Mouse (Mus musculus) skeletal muscle tissue, adult 2 months (tissue): ENCODE data around the gene Baiap2.

Experiments
- DNase-seq: peaks from one replicate; pipeline ENCODE4 v3.0.0-alpha.2; 2012; ENCODE audit warnings: low read depth, low spot score

Gene Baiap2

DNA sequence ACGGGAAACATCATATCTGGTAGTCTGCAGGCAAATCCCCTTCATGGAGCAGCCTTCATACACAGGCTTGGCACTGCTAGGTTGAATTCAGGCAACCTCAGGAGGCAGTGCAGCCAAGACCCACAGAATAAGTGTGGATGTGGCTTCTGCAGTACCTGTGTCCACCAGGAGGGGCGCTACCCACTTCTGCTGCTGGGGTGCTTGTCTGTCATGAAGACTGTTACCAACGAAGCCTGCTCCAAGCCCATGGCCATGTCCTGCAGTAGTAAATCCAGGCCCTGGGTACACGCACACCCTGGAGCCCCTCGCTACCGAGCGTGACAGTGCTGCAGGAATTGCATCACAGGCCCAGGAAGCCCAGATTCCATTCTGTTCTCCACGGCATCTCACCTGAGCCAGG lies 22.7 kb upstream of the Baiap2 start:
- DNase-seq = no peak

DNA sequence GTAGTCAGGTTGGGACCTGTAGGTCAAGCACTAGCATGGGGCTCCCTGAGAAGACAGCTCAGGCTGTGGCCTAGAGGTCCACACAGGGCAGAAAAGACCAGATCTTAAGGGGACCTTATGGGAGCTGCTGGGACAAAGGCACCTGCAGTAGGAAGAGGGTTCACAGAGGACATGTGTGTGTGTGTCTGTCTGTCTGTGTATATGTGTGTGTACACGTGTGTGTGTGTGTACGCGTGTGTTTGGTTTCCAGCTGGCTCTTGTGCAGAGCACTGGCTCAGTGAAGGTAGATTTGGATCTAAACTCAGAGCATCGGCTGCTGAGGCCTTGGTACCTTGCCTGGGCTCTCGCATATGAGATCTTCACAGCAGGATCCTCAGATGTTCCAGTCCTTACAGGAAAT lies 21.9 kb upstream of the Baiap2 start:
- DNase-seq = no peak

DNA sequence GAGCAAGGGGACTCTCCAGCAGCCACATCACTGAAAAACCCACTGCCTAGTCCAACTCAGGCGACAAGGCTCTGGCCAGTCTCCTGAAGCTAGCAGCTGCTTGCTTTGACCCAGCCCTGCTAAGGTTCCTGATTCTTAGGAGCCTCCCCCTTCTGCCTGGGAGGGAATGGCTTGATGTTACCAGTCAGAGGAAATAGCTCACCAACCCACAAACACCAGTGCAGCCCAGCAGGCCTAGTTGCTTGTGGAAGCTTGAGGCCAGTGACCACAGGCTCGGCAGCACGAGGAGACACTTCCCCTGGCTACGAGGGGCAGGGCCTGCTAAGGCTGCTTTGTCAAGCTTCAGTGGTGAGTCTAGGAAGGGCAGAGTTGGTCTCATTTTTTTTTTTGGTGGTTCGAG lies 17.4 kb upstream of the Baiap2 start:
- peak; percentile 62 for DNase-seq

DNA sequence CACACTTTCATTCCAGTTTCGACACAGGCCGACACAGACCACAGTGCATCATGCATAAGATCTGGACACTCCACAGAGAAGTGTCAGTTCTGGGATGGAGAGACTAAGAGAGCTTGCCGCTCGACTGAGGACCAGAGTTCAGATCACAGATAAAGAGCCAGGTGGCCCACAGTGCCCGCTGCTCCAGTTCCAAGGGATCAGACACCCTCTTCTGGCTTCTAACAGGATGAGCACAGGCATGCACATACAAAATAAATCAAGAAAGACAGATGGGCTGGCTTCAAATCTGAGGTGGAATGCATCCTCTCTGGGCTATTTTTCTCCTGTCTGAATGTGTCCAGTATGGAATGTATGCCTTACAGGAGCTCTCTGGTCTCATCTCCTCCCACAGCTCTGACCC lies 15.8 kb upstream of the Baiap2 start:
- DNase-seq = no peak

DNA sequence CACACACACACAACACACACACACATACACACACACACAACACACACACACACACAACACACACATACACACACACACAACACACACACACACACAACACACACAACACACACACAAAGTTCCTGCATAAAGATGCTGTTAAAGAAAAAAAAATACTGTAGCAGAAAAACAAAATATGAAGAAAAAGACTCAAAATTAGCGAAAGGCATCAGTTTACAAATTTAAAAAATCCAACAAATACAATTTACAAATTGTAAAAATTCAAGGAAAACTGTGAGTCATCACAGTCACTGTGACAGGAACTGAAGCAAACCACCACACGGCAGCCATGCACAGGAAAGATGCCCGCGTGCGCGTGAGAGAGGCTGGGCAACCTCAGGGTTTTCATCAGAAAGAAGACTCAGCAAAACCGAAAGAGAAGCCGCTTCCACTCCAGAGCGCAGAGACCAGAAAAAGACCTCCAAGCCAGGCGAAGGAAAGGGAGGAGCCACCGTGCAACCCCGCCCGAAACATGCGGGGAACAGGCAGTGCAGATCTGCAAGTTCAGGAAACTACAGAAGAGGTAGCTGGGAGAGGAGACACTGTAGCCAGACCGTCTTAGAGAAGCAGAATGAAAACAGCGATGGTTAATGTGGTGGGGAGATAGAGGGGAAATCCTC lies 14.4 kb upstream of the Baiap2 start:
- peak; percentile 43 for DNase-seq

DNA sequence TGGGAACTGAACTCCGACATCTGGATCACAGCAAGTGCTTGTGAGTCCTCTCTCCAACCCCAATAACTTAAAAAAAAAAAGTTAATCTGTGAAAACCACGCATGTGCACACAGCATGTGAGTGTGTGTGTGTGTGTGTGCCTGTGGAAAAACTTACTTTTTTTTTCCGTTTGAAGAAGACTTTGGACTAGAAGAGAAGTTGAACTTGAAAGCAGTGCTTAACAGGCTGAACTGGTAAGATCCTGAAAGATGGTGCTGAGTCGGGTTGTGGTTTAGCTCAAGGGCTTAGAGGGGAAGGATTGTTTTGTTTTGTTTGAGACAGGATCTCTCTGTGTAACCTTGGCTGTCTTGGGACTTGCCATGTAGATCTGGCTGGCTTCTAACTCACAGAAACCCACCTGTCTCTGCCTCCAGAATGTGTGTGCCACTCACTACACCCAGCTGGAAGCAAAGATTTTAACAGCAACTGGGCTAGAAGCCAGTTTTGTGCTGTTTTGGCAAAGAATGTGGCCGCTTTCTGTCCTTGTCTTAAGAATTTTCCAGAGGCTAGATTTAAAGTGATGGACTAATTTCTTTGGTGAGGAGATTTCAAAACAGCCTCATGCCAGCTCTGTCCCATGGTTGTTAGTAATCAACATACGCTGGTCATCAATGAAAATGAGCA lies 12.8 kb upstream of the Baiap2 start:
- no peak for DNase-seq

DNA sequence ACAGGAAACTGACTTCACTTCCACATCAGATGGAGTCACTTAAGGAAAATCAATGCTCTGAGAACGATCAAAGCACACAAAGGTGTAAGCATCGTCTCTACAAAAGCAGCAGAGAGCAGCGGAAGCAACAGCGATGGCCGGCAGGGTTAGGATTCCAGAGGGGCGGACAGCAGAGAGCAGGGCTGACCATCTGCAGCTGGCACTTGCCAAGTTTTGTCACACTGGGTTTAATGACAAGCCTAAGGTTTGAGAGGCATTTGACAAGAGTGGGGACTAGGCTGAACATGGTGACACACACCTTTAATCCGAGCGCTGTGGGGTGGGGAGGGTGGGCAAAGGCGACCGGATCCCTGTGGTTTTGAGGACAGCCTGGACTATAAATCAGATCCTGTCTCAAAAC lies 10.8 kb upstream of the Baiap2 start:
- DNase-seq = no peak

DNA sequence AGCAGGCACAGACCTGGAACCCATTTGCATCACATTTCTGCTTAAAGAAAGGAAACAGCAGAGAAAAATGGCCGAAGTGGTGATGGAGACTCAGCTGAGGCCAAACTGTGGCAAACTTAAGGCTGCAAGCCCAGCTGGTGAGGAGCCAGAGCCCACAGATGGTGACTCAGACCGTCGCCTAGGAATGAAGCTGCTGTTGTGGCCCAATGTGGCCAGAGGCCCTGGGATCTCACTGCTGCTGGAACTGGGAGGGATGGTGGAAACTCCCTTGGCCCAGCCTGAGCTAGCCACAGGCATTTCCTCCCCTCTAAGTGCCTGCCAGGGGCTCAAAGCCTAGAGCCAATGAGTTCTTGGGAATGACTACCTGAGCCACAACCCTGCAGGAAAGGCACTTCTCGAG lies 9.4 kb upstream of the Baiap2 start:
- DNase-seq = peak; percentile 64

DNA sequence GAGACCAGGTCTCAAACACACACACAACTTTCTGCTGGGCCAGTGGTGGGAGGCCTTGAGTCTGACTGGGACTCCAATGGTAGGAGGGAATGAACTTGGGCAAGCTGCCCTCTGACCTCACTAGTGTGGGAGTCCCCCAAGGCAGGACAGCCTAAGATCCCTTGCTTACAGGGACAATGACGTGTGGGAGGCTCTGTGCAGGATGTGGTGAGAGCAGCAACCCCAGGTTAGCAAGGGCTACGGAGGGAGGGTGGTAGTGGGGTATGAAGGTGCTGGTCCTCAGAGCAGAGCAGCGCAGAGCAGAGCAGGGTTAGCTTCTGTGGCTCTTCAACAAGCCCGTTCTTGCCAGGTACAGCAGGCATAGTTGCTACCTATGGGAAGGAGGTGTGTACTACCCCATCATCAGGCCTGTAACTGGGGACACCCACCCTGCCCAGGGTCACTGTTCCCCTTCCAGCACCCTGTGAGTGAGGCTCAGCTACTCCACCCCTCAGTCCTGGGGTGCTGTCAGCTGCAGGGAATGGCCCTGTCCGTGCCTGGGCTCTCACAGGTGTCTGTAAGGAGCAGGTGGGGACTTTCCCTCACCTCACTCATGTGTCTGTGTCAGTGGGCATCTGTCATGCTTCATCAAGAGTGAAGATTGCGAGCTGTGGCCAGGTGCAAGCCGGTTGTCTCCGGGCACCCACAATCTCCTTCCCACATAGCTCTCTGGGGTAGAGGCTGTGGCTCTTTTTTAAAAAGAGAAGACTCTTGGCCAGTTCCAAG lies 8.6 kb upstream of the Baiap2 start:
- DNase-seq = no peak

DNA sequence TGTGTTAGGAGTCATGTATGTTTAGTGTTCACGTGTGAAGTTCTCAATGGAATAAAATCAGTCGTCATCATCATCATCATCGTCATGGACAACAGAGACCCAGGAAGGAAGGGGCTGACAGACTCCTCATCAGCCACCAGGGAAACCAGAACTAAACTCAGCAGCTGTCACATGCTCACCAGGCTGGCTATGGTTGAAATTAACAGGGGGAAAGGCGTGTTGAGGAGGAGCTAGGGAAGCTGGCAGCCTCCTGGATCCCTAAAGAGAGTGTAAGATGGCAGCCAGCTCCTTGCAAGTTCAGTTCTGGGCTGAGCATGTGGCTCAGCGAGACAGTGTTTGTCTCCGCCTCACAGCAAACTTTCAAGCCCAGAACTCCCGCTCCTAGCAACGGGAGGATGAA lies 7.8 kb upstream of the Baiap2 start:
- no peak for DNase-seq

DNA sequence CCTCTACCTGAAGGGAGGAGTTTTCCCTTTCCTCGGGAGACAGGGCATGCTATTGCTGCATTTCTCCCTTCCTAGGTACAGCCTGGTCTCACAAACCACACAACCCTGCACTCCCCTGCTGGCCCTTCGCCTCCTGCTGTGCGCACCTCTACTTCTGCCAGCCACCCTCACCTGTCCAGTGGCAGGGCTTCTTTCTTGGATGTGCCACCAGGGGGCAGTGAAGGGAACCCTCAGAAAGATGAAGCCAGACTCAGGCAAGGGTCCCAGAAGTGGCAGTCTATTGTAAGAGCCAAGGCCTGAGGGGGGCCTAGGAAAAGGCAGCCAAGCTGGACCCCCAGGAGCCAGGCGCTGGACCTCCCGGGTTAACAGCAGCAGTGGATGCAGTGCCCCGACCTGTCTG lies 7.1 kb upstream of the Baiap2 start:
- DNase-seq = no peak

DNA sequence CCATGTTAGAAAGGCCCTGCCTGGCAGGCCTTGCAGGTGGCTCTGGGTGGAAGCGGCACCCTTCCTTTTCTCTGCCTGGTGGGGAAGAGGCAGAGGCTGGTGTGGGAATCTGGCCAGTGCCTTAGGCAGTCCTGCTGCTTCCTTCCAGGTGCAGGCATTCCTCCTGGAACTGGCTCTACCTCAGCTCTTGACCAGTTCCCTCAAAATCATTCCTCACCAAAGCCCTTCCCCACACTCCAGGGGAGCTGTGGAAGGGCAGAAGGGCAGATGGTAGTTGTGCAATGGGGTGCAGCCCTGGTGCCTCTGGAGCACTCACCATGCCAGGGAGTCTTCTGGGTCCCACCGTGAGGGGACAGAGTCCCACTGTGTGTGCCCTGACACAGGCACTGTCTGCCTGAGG lies 6.1 kb upstream of the Baiap2 start:
- no peak for DNase-seq

DNA sequence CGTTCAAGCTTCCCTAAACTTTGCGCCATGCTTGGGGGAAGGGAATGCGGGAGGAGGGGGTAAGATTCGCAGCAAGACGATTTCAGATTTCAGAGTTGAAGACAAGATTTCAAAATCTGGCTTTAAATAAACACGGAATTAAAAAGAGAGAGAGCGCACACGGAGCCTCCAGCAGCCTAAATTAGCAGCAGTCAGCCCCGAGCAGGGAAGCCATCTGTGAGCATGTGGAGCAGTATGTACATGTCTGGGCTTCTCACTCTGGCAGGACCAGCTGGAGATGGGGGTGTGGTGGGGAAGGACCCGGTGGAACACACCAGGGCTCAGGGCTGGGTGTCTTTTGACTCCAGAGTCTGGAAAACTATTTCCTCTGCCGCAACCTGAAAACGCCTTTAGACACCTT lies 5.3 kb upstream of the Baiap2 start:
- DNase-seq = no peak

DNA sequence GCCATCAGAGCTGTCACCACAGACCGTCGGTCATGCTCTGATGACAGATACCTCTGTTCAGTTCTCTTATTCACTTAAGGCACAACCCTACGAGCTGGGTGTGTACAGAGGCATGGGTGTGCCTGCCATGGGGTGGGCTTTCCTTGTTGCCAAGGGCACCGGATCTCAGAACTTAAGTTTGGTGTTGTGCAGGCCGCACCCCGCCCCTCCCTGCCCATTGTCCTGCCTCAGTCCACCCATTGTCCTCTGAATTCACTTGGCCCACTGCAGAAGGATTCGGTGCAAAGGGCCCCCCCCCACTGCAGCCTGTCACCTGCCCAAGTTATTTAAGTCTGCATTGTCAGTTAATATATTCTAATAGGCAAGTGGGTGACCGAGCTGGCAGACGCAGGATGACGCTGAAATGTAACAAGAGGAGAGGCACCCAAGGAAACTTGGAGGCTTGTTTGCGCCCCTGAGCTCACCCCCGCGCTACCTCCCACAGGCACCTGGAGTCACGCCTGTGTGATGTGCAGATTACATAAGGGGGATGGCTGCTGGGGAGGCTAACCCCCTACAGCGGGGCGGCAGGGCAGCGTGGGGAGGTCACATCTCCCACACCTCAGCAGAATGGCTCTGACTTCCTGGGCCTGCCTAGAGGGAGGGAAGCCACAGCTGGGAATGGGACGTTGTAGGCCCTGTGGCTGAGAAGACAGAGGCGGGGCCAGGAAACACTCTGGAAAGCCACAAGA lies 4.6 kb upstream of the Baiap2 start:
- no peak for DNase-seq

DNA sequence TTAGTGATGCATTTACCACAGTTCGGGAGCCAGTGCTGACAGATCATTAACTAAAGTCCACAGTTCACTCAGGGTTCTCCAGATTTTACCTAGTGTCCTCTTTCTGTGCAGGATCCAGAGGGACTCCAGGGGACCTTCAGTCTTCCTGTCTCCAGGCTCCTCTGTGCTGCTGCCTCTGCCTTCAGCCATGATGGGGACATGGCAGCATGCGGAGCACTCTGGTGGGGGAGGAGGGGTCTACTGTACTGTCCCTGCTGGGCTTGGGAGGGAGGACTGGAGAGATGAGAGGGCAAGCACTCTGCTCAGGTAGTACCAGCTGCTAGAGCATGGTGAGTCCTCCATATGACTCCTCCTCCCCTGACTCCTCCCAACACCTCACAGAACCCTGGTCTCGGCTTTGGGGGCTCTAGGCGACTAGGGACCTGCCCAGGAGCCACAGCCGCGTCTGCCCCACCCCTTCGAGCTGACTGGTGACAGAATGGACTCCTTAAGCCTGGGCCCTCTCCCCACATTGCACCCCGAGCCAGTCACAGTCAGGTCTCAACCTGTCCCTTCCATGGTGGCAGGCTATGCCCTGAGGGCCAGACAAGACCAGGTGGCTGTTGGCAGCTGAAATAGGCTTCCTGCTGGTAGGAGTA lies 3.4 kb upstream of the Baiap2 start:
- DNase-seq = no peak

DNA sequence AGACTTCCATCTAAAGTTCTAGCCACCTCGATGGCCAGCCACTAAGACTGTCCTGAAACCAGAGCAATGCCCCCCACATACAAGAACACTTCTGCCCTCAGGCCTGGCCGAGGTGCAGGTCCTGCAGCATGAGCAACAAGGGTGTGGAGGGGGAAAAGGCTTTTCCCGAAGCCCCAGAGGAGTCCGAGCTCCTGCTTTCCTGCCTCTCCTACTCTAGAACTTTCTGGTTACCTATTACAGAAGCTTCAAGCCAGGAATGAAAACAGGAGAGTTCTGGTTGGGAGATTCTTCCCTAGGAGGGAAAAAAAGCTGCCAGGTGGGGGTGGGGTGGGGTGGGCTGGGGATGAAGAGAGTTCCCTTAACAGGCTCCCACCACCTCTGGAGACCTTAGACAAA lies 2.9 kb upstream of the Baiap2 start:
- DNase-seq = no peak

DNA sequence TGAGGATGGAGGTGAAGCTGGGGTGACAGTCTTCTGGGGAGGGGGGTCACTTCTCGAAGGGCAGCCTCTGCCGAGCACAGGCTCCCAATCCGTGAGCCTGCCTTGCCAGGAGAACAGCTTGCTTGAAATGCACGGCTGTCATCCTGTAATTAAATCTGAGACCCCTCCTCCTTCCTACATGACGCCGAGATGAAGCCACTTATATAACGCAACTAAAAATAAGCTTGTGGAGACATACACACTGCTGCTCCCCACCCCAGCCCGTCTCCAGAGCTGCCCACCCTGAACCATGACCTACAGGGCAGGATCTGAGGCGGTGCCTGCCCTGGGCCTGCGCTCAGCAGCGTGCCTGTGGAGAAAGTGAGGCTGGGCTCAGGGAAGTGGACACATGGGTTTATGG lies 2.4 kb upstream of the Baiap2 start:
- no peak for DNase-seq

DNA sequence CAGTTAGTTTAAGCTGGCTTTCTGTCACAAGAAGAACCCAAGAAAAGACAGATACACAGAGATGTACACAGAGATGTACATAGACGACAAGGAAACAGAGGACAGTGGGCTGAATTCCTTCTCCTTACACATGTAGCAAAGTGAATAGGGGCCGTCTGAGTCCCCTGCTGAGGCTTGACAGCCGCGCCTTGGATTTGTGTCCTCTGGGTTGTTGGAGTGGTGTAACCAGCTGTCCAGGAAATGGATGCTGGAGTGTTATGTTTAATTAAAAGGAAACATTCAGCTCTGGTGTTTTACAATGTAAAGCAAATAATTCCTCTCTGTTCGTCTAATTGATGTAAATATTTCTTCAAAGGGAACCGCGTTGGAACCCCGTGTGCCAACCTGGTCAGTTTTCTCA lies 769 bp upstream of the Baiap2 start:
- no peak for DNase-seq

DNA sequence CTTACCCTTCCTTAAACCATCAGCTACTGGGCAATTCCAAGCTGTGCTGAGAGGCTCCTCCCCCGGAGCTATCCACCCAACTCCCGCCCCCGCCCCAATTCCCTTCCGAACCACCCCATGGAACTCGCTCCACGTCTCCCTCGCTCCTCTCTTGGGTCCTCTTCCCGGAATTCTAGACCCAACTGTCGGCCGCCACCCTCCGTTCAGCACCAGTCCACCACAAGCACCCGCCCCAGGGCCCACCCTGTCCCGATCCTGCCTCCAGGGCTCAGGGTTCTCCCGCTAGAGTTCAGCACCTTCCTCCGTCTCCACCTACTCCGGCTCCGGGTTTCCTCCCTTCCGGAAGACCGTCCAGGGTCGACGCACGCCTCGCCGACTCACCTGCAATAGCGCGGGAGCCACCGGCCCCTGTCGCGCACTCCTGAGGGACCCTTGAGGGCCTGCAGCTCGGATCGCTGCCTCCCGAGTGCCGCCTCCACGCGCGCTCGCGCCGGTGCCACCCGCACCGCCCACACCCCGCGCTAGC lies 299 bp upstream of the Baiap2 start:
- no peak for DNase-seq

DNA sequence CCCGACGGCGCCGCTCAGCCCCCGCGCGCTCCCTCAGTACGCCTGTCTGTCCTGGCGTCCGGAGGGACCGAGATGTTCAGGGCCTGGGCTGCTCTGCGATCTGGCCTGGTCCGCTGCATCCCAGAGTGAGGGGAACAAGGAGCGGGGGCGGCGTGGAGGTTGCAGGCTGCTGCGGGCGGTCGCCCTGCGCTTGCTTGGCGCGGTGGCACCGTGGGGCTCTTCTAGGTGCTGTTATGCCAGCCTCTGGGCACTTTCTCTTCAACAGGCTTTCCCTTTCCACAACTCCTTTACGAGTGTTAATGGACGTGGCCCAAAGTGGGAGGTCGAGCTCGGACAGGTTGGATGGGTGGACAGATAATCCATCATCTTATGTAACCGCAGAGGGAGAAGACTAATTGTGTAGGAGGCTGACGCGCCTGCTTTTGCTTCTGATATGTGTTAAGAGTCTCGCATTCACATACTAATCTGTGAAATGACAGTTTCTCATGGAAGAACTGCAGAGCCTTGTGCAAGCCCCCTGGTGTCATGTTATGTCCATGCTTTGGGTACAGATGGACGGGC lies 945 bp downstream of the Baiap2 start:
- DNase-seq = no peak

DNA sequence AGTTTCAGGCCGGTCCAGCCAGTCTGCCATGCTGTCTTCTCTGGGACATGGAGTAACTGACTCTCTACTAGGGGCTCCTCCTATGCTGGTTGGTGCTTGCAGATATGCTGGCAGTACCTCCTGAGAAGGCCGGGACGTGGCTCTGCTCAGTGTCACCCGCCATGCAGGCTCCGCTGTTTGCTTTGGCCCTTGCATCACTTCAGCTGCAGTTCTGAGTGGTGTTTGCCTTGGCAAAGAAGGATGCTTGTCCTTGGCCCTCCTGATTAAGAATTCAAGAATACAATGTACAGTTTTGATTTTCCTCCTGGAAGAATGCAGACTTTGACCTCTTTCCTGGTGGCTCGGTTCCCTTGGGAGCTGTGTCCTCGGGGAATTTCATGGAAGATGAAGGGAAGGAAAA lies 2.8 kb downstream of the Baiap2 start:
- no peak for DNase-seq
